Mouse (Mus musculus) kidney, adult 2 months (tissue): ENCODE results near the gene Nabp2.

ENCODE experiments used
- CTCF ChIP-seq: fragments of 200-500 bp; conservative IDR thresholded peaks from 2 replicates; pipeline ENCODE4 v1.5.1; 2011; ENCODE audit warnings: low read depth, mild to moderate bottlenecking, control low read depth, low read length, moderate library complexity, mixed read lengths; ENCODE audit not compliant: insufficient read depth, insufficient read length
- POLR2A ChIP-seq: fragments of 200-500 bp; IDR thresholded peaks from one replicate; pipeline ENCODE4 v1.6.1; 2011; ENCODE audit warnings: low read depth, low read length, control low read depth

GRCm38 (mm10) chr10:128412558-128412957, 1.3 kb upstream of the Nabp2 start:
- TF ChIP-seq POLR2A = no peak
- no peak for TF ChIP-seq CTCF
